Mouse (Mus musculus): ENCODE data around the gene Fcer1g. TPM values are rescaled to one million over a fixed set of nuclear protein-coding genes. Genes with fewer than 3 reads are reported as not detected.
A peak's percentile ranks its signal among the peaks of the same experiment; 100 is the strongest.

Gene Fcer1g
- polyA plus RNA-seq, 1 experiment from 2014 or later = 12.0 TPM

DNA sequence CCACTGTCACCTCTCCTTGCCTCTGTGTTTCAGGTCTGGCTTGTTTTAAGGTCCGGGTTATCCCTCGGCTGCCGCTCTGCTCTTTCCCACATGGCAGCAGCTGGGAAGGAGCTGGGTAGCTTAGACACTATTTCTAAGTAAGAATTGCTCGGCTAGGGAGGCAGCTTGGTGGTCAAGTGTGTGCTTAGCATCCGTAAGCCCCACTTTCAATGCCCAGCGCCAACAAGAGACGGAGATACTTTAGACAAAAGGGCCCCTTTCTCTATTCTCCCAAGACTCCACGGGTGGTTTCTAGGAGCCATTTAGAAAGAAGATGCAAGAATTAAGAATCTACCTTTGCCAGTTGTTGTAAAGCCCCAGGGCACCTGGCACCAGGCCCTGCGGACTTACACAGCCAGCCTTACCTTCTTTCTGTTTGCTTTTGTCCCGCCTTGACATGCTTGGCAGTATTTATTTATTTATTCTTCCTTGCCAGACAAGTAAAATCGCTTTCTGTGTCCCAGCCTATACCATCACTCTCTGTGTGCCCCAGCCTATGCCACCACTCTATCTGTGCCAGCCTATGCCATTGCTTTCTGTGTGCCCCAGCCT lies 41.1 kb upstream of the Fcer1g start:
- WGBS = 85% methylated on average over 11 of the region's 11 CpGs
- Histone ChIP-seq H3K9me3 (no peaks in the 10 kb centered on the region), H3K36me3 (replicated peaks) (peaks cover 80% of the 10 kb centered on the region), H3K27ac (no peak overlapping the region), H3K4me3 (no peak overlapping the region), H3K27me3 (ENCODE audit: poor library complexity, severe bottlenecking) (no peaks in the 10 kb centered on the region), H3K4me1 (peaks cover 30% of the 10 kb centered on the region)
- no peak for DNase-seq (ENCODE audit: extremely low spot score, low spot score)

DNA sequence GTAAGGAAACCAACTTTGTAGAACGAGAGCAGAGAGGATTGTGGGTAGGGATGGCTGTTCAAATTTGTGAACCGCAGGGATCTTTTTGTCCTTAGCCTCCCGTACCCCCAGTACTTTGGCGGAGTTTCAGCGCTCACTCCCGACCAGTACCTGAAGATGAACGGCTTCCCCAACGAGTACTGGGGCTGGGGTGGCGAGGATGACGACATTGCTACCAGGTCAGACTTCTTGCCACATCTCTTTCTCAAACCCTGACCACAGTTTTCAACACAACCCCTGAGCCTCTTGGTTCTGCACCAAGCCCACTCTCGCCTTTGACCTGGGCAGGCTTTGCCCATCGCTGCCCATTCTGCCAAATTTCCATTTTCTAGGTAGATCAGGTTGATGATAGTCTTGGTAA lies 40.0 kb upstream of the Fcer1g start:
- no peak overlapping the region for H3K27ac ChIP-seq
- no peaks in the 10 kb centered on the region for H3K9me3 ChIP-seq
- no peak for DNase-seq (ENCODE audit: extremely low spot score, low spot score)
- H3K27me3 ChIP-seq (ENCODE audit: poor library complexity, severe bottlenecking) = no peaks in the 10 kb centered on the region
- H3K4me1 ChIP-seq = peaks cover 26% of the 10 kb centered on the region
- peaks cover 76% of the 10 kb centered on the region for H3K36me3 ChIP-seq (replicated peaks)
- no peak overlapping the region for H3K4me3 ChIP-seq
- WGBS = 94% methylated on average over 12 of the region's 12 CpGs

DNA sequence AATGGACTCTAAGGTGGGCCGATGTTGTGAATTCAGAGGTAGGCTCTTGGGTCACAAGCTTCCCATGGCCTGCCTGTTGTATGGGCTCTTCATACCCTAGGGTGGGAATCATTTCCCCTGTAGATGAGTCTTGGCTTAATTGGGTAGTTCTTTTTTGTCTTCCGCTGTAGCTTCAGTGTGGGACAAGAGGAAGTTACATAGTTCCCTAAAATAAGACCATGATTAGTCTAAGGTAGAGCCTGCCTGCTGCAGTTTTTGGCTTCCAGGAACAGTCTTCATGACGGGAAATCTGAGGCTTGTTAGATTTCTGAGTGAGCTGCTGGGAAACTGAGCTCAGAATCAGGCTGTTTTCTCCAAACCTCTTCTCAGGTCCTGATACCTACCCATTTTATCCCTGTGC lies 37.9 kb upstream of the Fcer1g start:
- Histone ChIP-seq H3K4me1 (peaks cover 23% of the 10 kb centered on the region), H3K27ac (no peak overlapping the region), H3K4me3 (peak overlapping the region; percentile 86; the same call in 1 of the 2 replicates), H3K9me3 (no peaks in the 10 kb centered on the region), H3K36me3 (replicated peaks) (peaks cover 55% of the 10 kb centered on the region), H3K27me3 (ENCODE audit: poor library complexity, severe bottlenecking) (no peaks in the 10 kb centered on the region)
- WGBS = 93% methylated on average over 3 of the region's 3 CpGs
- DNase-seq (ENCODE audit: extremely low spot score, low spot score) = no peak

GRCm38 (mm10) chr1:171271622-171272021 lies 37.5 kb upstream of the Fcer1g start:
- Histone ChIP-seq H3K4me3 (peak overlapping the region; percentile 86; the same call in 1 of the 2 replicates), H3K27me3 (ENCODE audit: poor library complexity, severe bottlenecking) (no peaks in the 10 kb centered on the region), H3K9me3 (no peaks in the 10 kb centered on the region), H3K36me3 (replicated peaks) (peaks cover 51% of the 10 kb centered on the region), H3K27ac (no peak overlapping the region), H3K4me1 (peaks cover 23% of the 10 kb centered on the region)
- DNase-seq (ENCODE audit: extremely low spot score, low spot score) = no peak
- 75% methylated on average over 10 of the region's 10 CpGs for WGBS

DNA sequence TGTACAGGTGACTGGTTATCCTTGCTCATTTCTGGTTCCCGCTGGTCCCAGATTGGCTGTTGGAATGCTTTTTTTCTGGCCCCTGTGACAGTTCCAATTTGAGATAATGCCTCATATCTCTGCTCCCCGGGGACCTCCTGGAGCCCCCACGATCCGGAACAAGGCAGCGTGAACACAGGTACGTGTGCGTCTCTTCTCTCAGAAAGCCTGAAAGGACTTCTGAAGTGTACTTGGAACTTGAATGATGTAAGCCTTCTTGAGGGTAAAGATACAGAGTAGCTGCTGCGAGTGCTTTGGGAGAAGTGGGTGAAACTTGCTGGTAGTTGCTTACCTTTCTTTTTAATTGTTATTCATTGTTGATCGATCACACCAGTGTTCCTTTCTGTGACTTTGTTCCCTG lies 37.0 kb upstream of the Fcer1g start:
- Histone ChIP-seq H3K27ac (no peak overlapping the region), H3K36me3 (replicated peaks) (peaks cover 46% of the 10 kb centered on the region), H3K4me3 (peak overlapping the region; percentile 86), H3K4me1 (peaks cover 23% of the 10 kb centered on the region), H3K9me3 (no peaks in the 10 kb centered on the region), H3K27me3 (ENCODE audit: poor library complexity, severe bottlenecking) (no peaks in the 10 kb centered on the region)
- DNase-seq (ENCODE audit: extremely low spot score, low spot score) = no peak
- 60% methylated on average over 9 of the region's 9 CpGs for WGBS

DNA sequence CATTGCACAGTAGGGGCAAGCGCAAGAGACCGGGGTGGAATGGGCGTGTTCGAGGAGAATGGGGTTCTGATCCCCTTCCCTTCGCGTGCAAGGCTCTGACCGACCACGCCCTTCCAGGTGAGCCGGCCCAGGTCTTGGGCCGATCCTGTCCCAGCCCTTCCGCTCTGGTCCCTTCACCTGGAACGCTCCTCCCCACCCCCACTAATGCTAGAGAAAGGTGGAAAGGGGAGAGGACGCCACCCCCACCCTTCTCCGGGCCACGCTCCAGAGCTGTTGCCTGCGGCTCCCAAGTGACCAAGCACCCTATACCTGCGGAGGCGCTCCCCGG lies 36.4 kb upstream of the Fcer1g start:
- Histone ChIP-seq H3K27ac (peak overlapping the region; percentile 87), H3K9me3 (no peaks in the 10 kb centered on the region), H3K36me3 (replicated peaks) (peaks cover 40% of the 10 kb centered on the region), H3K4me1 (peaks cover 23% of the 10 kb centered on the region), H3K27me3 (ENCODE audit: poor library complexity, severe bottlenecking) (no peaks in the 10 kb centered on the region), H3K4me3 (peak overlapping the region; percentile 86)
- under 1% methylated on average over 19 of the region's 19 CpGs for WGBS
- DNase-seq (ENCODE audit: extremely low spot score, low spot score) = no peak

- Histone ChIP-seq H3K36me3 (replicated peaks) (peaks cover 35% of the 10 kb centered on the region), H3K27ac (peak within 1 kb of the TSS; percentile 87), H3K27me3 (ENCODE audit: poor library complexity, severe bottlenecking) (no peaks in the 10 kb centered on the region), H3K4me1 (peaks cover 23% of the 10 kb centered on the region), H3K4me3 (peak within 1 kb of the TSS; percentile 86), H3K9me3 (no peaks in the 10 kb centered on the region)
- 3% methylated on average over 36 of the region's 36 CpGs for WGBS
- peak; percentile 96 for DNase-seq (ENCODE audit: extremely low spot score, low spot score)
Observed at GRCm38 (mm10) chr1:171269848-171270572, 35.8 kb upstream of the Fcer1g start, which contains the start of gene B4galt3. TSS of gene B4galt3 (plus strand) at chr1:171270328.

GRCm38 (mm10) chr1:171268341-171268740 lies 34.2 kb upstream of the Fcer1g start:
- 73% methylated on average over 1 of the region's 1 CpGs for WGBS
- Histone ChIP-seq H3K27ac (no peak overlapping the region), H3K9me3 (no peaks in the 10 kb centered on the region), H3K4me3 (no peak overlapping the region), H3K4me1 (peaks cover 28% of the 10 kb centered on the region), H3K27me3 (ENCODE audit: poor library complexity, severe bottlenecking) (no peaks in the 10 kb centered on the region), H3K36me3 (replicated peaks) (peaks cover 18% of the 10 kb centered on the region)
- no peak for DNase-seq (ENCODE audit: extremely low spot score, low spot score)

DNA sequence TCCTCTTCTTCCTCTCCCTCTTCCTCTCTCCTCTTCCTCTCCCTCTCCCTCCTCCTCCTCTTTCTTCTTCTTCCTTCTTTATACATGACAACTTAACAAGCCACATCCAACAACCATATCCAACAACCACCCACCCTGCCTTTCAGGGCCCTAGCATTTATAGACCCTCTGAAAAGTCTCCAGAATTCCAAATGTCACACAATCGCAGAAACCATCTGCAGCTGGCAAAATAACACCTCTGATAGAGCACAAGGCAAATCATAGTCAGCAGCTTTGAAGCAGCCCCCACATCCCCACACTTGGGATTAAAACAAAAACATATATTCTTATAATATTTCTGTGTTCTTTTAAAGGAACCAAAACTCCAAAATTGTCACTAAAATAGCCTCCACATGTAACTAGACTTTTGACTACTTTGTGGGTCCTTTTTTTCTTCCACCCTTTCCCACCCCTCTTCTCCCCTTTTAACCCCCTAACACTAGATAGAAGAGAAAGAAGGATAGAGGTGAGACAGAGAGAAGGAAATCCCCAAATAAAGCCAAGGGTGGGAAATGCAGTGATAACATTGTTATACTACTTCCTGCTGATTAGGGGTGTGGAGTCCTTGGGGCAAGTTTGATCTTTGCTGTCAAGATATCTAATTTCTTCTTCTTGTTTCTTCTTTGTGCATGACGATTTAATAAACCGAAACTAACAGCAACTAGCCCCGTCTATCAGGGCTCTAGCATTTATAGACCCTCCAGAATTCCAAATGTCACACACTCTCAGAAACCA lies 32.0 kb upstream of the Fcer1g start:
- 77% methylated on average over 4 of the region's 4 CpGs for WGBS
- Histone ChIP-seq H3K4me1 (peaks cover 32% of the 10 kb centered on the region), H3K27me3 (ENCODE audit: poor library complexity, severe bottlenecking) (no peaks in the 10 kb centered on the region), H3K9me3 (no peaks in the 10 kb centered on the region), H3K4me3 (no peak overlapping the region), H3K36me3 (replicated peaks) (no peaks in the 10 kb centered on the region), H3K27ac (no peak overlapping the region)
- no peak for DNase-seq (ENCODE audit: extremely low spot score, low spot score)

DNA sequence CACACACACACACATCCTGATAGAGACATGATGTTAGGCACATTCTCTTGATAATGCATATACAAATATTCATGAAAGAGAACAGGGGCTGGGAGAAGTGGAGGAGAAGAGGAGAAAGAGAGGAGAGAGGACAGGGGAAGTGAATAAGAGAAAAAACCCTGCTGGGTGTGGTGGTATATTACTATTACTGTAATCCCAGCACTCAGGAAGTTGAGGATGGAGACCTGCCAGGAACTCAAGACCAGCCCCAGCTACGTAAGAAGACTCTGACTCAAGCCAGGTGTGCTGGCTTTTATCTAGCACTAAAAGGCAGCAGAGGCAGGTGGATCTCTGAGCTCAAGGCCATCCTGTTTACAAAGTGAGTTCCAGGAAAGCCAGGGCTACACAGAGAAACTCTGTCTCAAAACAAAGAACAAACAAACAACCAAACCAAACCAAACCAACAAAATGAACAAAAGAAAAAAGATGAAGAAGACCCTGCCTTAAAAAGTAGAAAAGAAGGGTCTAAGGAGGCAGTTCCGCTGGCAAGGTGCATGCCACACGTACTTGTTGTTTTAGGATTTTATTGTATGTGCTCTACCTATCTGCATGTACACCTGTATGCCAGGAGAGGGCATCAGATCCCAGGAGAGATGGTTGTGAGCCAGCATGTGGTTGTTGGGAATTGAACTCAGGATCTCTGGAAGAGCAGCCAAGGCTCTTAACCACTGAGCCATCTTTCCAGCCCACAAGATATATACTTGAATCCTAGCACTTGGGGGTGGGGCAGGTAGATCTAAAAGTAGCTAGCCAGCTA lies 29.7 kb upstream of the Fcer1g start:
- Histone ChIP-seq H3K4me3 (peak overlapping the region; percentile 43; the same call in 1 of the 2 replicates), H3K27me3 (ENCODE audit: poor library complexity, severe bottlenecking) (0 out of 2 replicates have a peak, but pooled peaks cover 3% of the 10 kb centered on the region), H3K36me3 (replicated peaks) (peaks cover 5% of the 10 kb centered on the region), H3K4me1 (peaks cover 19% of the 10 kb centered on the region), H3K9me3 (no peaks in the 10 kb centered on the region), H3K27ac (peak overlapping the region; percentile 76)
- WGBS = 83% methylated on average over 3 of the region's 3 CpGs
- no peak for DNase-seq (ENCODE audit: extremely low spot score, low spot score)

DNA sequence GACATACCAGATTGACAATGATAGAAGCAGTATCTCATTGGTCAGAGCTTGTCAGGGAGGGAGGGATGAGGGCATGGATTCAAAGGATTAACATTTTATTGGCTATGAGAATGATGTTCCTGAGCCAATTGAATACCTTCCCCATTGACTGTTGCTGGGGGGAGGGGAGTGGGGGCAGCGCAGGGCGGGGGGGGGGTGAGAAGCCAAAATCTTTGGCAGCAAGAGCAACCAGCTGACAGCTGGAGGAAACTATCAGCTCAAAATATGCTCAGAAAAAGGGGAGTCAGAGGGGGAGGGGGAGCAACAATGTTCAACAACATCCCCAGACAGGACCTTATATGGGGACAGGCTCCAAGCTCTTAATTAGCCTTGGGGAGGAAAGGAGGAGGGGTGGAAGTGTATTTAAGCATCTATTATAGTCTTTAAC lies 29.0 kb upstream of the Fcer1g start:
- H3K27me3 ChIP-seq (ENCODE audit: poor library complexity, severe bottlenecking) = 0 out of 2 replicates have a peak, but pooled peaks cover 3% of the 10 kb centered on the region
- no peak for DNase-seq (ENCODE audit: extremely low spot score, low spot score)
- H3K4me3 ChIP-seq = peak overlapping the region; percentile 43
- peaks cover 9% of the 10 kb centered on the region for H3K36me3 ChIP-seq (replicated peaks)
- 8% methylated on average over 2 of the region's 2 CpGs for WGBS
- no peaks in the 10 kb centered on the region for H3K9me3 ChIP-seq
- peaks cover 19% of the 10 kb centered on the region for H3K4me1 ChIP-seq
- peak overlapping the region; percentile 76 for H3K27ac ChIP-seq

GRCm38 (mm10) chr1:171262594-171263130 lies 28.5 kb upstream of the Fcer1g start:
- H3K27me3 ChIP-seq (ENCODE audit: poor library complexity, severe bottlenecking) = 0 out of 2 replicates have a peak, but pooled peaks cover 3% of the 10 kb centered on the region
- DNase-seq (ENCODE audit: extremely low spot score, low spot score) = no peak
- peaks cover 14% of the 10 kb centered on the region for H3K36me3 ChIP-seq (replicated peaks)
- H3K27ac ChIP-seq = peak overlapping the region; percentile 76
- H3K9me3 ChIP-seq = no peaks in the 10 kb centered on the region
- WGBS = 12% methylated on average over 8 of the region's 8 CpGs
- H3K4me1 ChIP-seq = peaks cover 19% of the 10 kb centered on the region
- H3K4me3 ChIP-seq = peak overlapping the region; percentile 43

All from forebrain, embryonic 10.5 days (tissue).